Mouse (Mus musculus) testis, adult 2 months (tissue): ENCODE results near the gene Rxfp2.

Experiments used
- CTCF ChIP-seq: fragments of 200-500 bp; IDR thresholded peaks from 2 replicates; pipeline ENCODE4 v1.5.1; 2012; ENCODE audit warnings: low read depth, mild to moderate bottlenecking, inconsistent platforms, low read length, moderate library complexity; ENCODE audit not compliant: control insufficient read depth, insufficient read depth, insufficient replicate concordance
- POLR2A ChIP-seq: fragments of 200-500 bp; IDR thresholded peaks from 2 replicates; pipeline ENCODE4 v1.6.1; 2012; ENCODE audit warnings: low read depth, mild to moderate bottlenecking, inconsistent platforms, low read length, moderate library complexity; ENCODE audit not compliant: control insufficient read depth

- no peak for TF ChIP-seq POLR2A
- TF ChIP-seq CTCF: no peak
Observed at GRCm38 (mm10) chr5:150064286-150064685, 45.8 kb downstream of the Rxfp2 start.
